Mouse (Mus musculus) granulocyte monocyte progenitor cell, adult 5-6 weeks (primary cell): ENCODE results near the gene Hist1h4h. TPM values are rescaled to one million over a fixed set of nuclear protein-coding genes. Genes with fewer than 3 reads are reported as not detected.

Experiments used
- ATAC-seq: replicated peaks from 2 replicates; pipeline ENCODE4 v1.8.0; 2016; ENCODE audit warnings: mild to moderate bottlenecking, moderate TSS enrichment, inconsistent platforms; ENCODE audit not compliant: poor library complexity, severe bottlenecking
- total RNA-seq, 2 experiments: library from RNA; stranded (forward) in 1 of 2; stranded (reverse) in 1 of 2; fragments of 200-712, 200-1000 nt in 1 of 2; fragments of >200 nt in 1 of 2; fragmentation: Nextera tagmentation in 1 of 2; gene quantifications; 2 replicates each; pipeline ENCODE4 v1.2.3; 2014 to 2017

The Hist1h4h gene
- total RNA-seq (2014; fragmentation: Nextera tagmentation) (19.7 and 101 TPM in 2 replicates), total RNA-seq (2017) (1,184 and 1,507 TPM in 2 replicates)

DNA sequence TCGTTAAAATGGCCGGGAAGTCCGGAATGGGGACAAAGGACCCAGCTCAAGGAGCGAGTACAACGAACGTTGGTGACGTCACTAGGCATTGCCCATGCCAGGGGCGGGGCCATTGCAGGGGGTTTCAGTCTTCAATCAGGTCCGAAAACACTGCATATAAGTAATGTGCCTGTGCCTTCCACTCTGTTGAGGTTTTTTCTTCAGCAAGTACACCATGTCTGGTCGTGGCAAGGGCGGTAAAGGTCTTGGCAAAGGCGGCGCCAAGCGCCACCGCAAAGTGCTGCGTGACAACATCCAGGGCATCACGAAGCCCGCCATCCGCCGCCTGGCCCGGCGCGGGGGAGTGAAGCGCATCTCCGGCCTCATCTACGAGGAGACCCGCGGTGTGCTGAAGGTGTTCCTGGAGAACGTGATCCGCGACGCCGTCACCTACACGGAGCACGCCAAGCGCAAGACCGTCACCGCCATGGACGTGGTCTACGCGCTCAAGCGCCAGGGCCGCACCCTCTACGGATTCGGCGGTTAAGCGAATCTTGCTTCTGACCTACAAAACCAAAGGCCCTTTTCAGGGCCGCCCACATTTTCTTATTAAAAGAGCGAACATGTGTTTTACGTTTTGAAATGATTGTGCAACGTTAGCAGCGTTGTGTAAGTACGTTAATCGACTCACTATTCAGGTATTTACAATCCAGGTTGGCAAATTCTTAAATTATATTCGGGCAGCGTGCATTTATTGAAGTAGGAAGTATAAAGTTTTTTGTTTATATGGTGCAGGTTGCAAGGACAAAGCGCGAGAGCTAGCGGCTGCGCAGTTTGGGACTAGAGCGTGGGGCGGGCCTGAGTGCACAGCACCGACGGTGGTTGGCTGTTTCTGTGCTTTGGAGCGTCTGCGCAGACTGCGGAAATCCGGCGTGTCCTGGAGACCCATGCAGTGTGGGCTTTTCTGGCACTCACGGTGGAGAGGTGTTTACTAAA, at the start of gene Hist1h4h:
TSS of gene Hist1h4h (plus strand) at position 150 of the 975 bp plus-strand sequence.
- peak; percentile 62 for ATAC-seq

DNA sequence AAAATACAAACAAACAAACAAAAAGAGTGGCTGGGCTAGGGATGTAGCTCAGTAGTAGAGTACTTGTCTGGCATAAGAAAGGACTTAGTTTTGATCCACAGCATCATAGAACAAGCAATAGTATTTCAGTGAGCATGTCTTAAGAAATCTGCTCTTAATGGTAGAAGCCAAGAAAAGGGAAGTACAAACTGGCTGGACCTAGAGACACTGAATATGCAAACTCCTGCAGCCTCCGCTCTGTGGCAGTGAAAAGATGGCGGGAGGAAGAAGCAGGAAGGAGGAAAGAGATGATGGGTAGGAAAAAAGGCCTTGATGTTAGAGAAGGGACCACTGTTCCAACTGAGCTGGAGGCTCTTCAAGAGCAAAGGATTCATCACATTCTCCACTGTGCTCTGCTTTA, 47.7 kb upstream of the Hist1h4h start:
- ATAC-seq, result peak; percentile 63

DNA sequence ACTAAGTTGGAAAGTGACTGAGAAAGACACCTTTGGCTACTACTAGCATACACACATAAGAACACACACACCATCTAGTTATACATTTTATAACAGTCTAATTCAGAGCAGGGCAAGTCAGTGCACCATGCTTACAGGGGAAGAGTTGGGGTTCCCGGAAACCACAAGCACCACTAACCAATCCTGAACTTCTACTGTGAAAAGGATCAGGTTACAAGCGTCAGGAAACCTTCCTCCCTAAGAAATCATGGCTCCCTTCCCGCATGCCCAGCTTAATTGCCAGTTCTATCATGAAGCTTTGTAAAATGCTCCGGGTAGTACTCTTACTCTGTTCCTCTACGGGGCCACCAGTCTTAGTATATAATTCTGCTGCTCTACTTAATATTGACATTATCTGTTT, 45.6 kb upstream of the Hist1h4h start:
- ATAC-seq, result no peak

DNA sequence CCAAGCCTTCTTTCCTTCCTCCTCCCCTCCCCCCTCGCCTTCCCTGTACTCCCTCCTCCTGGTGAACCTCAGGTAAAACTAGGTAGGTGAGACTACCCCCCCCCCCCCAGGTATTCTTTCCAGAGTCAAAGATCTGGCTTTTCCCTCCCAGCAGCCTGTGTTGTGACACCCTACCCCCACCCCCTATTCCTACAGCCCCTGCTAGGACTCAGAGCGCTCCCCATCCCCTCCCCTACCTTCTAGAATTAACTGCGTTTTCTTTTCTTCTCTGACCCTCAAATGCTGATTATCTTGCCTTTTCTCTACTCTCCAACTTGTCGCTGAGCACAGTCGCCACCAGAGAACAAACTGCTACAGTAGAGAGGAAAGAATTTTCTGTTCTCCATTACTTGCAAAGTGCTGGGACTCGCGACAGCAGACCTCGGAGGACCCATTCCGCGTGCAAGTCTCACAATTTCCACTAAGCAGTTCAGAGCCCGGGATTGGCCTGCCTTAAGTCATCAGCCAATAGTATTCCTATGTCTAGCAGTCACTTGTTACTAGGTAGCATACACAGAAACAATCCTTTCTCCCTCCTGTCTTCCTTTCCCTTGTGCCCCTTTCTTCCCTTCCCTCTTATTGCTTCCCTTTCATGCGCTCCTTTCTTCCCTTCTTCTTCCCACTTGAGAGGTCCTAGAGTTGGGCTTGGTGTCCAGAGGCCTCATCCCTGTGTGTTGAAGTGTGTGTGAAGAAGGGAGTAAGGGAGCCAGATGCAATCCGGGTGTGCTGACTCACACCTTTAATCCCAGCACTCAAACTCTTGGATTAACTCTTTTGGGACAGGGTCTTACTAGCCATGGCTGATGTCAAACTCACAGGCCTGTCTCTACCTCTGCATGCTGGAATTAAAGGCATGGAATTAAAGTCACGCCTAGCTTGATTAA, 42.2 kb upstream of the Hist1h4h start, which contains the start of gene Btn2a2:
TSS of gene Btn2a2 (minus strand) at position 458 of the 923 bp plus-strand sequence.
- ATAC-seq, result peak; percentile 97

DNA sequence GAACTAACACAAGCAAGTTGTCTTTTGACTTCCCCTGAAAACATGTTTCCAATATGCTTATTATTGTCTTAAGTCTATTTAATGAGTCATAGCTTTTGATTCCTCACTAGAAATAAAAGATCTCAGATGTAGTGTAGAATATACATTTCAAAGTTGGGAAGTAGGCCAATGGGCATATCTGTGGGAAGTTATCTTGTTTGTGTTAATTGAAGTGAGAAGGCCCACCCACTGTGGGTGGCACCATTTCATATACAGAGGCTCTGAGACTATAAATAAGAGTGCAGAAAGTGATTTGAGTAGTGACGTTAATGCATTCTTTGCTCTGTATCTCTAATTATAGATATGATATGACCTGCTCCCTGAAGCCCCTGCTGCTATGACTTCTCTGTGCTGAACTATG, 40.0 kb upstream of the Hist1h4h start:
- no peak for ATAC-seq

DNA sequence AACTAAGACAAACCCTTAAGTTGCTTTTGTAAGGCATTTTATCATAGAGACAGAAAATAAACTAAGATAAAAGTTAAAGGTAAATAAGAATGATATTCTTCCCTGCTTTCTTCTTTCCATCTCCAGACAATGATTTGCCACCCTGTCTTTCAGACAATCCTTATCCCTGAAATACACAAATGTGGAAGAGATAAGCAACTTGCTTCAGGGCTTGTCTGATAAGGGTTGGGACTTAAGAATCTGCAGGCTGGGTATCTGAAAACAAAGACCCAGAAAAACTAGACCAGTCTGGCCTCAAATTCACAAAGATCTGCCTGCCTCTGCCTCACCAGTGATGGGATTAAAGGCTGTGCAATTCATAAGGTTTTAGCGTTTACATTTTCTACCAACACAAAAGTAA, 39.6 kb upstream of the Hist1h4h start:
- no peak for ATAC-seq

DNA sequence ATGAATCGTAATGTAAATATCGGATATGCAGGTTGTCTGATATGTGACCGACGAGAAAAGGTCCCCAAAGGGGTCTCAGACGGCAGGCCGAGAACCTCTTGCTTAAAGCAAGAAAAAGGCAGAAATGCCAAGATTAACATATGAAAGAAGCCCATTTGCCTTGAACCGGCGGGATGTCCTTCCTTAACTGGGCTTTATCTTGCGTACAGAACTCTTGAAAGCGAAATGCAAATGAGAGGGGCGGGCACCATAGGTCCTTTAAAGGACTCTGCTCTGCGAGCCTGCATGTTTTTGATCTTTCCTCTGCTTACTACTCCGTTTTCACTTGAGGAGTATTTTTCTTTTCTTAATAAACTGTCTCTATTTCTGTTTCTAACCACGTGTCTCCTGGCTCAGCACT, 38.9 kb upstream of the Hist1h4h start:
- peak; percentile 3; the same call in 1 of the 2 replicates for ATAC-seq

DNA sequence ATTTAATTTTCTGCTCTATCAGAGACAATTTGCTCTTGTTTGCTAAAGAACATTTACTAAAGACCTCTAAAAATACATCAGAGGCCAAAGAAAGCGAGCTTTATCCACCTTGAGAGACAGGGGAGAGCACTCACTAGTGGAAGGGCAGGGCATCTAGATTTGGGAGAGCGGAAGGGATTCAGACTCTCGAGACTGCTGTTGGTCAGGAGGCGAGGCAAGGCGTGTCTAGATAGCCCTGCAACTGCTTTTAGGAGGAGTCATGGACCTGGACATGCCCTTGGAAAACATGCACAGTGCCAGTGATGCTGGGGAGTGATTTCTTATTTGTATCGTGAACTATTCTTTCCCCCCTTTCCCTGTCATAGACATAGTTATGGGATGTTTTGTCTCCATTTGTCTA, 35.3 kb upstream of the Hist1h4h start:
- ATAC-seq, result no peak

DNA sequence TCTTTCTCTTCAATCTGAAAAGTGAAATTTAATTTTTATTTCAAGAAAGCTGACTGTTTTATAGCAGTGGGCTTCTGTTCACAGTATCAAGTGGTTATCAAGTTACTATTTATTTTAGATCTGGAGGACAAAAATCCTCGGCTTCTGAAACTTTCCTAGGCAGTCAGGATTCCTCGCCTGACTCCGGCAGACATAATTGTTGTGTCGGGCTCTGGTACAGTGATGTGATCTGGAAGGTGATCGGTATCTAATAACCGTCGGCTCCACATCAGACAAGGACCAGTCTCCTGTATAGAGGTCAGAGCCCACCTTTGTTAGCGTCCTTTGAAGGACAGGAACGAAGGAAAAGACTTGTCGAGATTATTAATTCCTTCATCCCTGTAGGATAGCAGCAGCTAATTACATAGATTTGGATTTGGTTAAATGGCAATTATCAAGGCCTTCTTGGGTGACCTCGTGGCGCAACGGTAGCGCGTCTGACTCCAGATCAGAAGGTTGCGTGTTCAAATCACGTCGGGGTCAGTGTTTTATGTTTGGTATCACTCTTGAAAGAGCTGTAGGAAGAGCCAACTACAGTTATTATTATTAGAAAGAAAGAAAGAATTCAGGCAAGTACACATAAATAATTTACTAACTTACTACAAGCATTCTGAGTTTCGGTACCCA, 33.1 kb upstream of the Hist1h4h start:
- no peak for ATAC-seq

DNA sequence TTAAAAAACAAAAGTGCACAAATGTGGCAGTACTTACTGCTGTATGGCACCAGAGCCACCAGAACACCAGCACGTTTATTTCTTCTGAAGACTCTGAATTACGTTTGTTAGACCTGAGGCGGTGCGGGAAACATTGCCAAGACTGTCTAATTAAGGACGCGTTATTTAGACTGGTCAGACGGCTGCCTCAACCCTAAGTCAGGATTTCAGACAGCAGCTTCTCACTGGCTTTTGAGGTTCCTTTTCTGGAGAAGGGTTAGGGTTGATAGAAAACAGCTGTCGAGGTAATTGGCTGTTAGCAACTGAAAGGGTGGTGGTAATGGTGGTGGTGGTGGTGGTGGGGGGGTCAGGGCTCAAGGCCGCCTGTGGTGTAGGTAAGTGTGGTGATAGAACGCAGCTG, 32.2 kb upstream of the Hist1h4h start:
- ATAC-seq, result no peak

DNA sequence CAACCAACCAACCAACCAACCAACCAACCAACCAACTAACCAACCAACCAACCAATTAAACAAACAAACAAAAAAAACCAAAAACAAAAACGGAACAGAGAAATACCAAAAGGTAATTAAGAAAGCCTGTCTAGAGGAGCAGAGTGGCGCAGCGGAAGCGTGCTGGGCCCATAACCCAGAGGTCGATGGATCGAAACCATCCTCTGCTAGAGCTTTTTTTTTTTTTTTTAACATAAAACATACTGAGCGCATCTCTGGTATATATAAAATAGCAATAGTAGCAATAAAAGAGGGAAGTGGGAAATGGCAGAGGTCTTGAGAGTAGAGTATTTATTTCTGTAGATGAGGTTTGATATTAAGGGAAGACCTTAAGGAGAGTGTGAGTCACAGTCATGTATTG, 30.9 kb upstream of the Hist1h4h start:
- ATAC-seq, result no peak

DNA sequence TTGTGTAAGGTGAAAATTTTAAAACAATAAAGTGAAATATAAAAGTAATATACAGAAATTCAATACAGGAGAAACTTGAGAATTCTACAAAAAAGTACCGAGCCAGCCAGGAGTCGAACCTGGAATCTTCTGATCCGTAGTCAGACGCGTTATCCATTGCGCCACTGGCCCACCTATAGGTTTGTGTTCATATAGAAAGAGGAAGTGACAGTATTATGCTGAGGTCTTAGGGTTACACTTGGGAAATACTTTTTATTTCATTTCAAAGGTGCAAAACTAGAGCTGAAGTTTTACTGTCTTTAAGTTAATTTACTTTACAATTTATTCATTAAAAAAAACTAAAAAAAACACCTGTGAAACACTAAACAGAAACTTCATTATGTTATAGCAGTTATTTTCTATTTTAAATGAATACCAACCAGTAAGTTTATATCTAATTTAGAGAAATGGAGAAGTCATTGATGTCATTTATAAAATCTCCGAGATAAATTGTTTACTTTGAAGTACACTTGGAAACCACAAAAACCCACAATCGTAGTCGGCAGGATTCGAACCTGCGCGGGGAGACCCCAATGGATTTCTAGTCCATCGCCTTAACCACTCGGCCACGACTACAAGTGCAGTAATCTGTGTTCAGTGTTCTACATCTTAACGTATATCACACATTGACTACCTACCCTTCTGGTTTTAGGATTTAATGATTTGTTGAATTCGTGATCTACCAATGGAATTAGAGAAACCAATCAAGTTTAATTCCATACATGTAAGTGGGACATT, 30.2 kb upstream of the Hist1h4h start:
- peak; percentile 73 for ATAC-seq

DNA sequence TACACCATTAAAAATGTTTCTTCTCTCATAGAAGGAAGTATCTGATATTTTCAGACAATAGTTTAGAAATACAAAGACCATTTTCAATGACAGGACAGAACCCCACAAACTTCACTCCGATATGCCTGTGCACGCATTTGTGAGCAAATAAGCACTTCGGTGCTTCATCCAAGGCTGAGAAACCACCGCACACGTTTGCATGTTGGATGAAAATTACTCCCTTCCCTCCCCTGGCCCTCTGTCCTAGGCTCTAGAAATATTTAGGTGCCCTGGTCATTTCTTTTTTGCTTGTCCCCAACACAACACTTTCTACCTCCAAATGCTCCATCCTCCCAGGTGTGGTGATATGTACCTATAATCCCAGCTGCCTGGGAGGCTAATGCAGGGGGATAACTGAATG, 29.3 kb upstream of the Hist1h4h start:
- no peak for ATAC-seq

DNA sequence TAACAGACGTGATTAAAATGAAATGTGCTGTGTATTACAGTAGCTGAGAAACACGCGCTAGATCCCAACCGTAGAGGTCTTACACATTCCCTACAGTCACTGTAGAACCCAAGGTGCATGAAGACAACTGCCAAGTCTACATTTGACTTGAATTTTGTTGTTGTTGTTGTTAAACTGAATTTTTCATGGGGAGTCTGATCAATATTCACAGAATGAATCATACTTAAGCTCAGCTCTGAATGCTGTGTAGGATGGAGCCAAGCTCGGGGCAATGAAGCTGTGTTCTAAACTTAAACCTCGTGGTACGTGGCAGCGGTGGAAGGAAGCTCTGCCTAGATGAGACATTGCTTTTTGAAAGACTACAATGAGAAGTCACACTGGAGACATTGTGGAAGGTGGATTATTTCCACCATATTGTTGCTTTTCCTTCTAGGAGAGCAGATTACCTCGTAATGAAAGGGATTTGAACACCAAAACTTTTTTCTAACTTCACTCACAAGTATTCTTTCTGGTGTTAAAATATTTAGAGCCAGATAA, 28.8 kb upstream of the Hist1h4h start:
- no peak for ATAC-seq

DNA sequence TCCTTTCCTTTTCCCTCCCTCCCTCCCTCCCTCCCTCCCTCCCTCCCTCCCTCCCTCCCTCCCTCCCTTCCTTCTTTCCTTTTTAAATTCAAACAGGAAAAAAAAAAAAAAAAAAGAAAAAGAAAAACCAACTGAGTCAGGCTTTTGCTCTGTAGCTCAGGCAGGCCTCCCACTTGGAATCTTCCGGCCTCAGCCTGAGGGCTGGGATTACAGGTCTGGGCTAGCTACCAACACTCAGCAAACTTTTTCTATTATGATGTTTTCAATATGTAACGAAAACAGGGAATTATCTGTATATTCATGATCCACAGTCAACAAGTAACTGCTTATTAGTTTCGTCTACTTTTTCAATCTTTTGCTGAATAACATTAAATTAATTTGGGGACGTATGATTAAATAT, 27.9 kb upstream of the Hist1h4h start:
- no peak for ATAC-seq

DNA sequence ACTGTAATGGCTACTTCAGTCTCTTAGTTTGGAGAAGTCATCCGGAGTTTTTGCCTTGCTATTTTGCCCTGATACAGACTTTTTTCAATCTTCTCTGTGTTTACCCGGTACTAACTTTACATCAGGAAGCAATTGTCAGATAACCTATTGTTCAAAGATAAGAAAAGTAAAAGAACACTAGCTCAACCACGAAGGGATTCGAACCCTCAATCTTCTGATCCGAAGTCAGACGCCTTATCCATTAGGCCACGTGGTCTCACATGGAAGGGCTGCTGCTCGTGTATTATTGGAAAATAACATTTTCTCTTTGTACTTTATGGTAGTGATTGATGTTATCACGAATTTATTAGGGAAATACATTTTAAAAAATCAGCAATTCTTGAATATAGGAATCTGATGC, 27.1 kb upstream of the Hist1h4h start:
- peak; percentile 49 for ATAC-seq

DNA sequence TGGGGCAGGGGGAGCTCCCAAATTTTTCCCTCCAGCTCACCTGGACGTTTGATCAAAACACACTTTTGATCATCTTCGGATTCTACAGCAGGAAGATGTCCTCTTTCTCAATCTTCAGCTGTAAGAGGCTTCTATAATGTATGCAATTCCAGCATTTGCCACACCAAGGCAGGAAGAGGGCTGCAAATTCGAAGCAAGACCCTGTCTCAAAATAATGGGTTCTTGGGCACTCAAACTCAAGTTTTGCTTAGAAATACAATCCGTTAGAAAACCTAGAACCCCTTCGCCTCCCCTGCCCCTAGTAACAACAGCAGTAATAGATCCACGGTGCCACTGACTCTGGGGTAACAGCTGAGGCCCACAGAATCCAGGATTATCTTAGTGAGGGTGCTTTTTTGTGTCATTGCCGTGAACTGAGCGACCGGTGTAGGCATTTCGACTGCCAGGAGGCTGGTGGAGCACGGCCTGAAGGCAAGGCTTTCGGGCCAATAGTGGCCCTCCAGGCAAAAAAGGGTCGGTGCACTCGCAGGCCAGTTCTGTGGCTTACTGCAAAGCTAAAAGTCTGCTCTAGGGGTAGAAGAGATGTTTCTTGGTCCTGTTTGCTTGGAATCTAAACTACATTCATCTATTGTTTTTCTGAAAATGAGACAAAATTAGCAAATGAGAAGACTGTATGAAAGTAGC, 25.0 kb upstream of the Hist1h4h start:
- no peak for ATAC-seq

DNA sequence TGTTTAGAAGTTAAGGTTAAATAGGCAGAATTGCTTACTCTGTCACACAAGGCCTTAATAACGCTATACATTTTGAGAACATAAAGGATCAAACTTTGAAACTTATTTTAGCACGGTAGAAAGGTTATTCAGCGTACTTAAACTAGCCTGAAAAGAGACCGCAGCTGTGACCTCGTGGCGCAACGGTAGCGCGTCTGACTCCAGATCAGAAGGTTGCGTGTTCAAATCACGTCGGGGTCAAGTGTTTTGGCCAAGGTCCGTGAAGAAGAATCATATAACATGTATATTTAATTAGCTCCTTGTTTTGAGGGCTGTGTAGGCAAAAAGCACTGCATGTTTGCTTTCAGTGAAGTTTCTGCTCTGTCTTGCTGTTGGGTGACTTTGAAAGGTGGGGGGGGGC, 24.5 kb upstream of the Hist1h4h start:
- ATAC-seq, result 0 out of 2 replicates have a peak, but pooled peaks have one; percentile 13
